Mouse (Mus musculus) stomach, embryonic 16.5 days (tissue): ENCODE measurements at regions not wholly inside any gene's neighbourhood (a gene's known extent, or its start where the extent isn't known, plus 50 kb on each side); places are given as distances from the start of the nearest gene placed in this dataset.

Experiments
- ATAC-seq: fragments of 200-750 bp; cut with Nextera tagmentation; 2 replicates; pipeline ENCODE4 v1.8.0; 2017; ENCODE audit warnings: moderate number of reproducible peaks, moderate TSS enrichment; ENCODE audit not compliant: insufficient read depth, low FRiP score
- H3K27ac ChIP-seq: fragments of 300-500 bp; sonication (generic); 2 replicates; pipeline ENCODE4 v1.5.1; 2014; ENCODE audit warnings: low read length
- H3K27me3 ChIP-seq: fragments of 300-500 bp; sonication (generic); 2 replicates; pipeline ENCODE4 v1.6.1; 2014; ENCODE audit warnings: low read length, control low read depth, mixed read lengths; ENCODE audit not compliant: control insufficient read depth, insufficient read depth
- H3K36me3 ChIP-seq: fragments of 300-500 bp; sonication (generic); 2 replicates; pipeline ENCODE4 v1.6.1; 2014; ENCODE audit warnings: low read length; ENCODE audit not compliant: control insufficient read depth, insufficient read depth
- H3K4me1 ChIP-seq: fragments of 300-500 bp; sonication (generic); 2 replicates; pipeline ENCODE4 v1.6.1; 2014; ENCODE audit warnings: low read length, control low read depth, mixed read lengths; ENCODE audit not compliant: control insufficient read depth, insufficient read depth
- H3K4me2 ChIP-seq: fragments of 300-500 bp; sonication (generic); 2 replicates; pipeline ENCODE4 v1.6.1; 2014; ENCODE audit warnings: low read depth, low read length, mixed read lengths
- H3K4me3 ChIP-seq: fragments of 300-500 bp; sonication (generic); replicated peaks from 2 replicates; pipeline ENCODE4 v1.5.1; 2014; ENCODE audit warnings: mild to moderate bottlenecking, low read length
- H3K9ac ChIP-seq: fragments of 300-500 bp; sonication (generic); 2 replicates; pipeline ENCODE4 v1.6.1; 2014; ENCODE audit warnings: low read length
- H3K9me3 ChIP-seq: fragments of 300-500 bp; sonication (generic); replicated peaks from 2 replicates; pipeline ENCODE4 v1.6.1; 2016; ENCODE audit warnings: low read length, control low read depth; ENCODE audit not compliant: control insufficient read depth
- WGBS: fragments of 180-500 bp; shearing (Covaris S2); extraction: QIAGEN DNeasy Blood & Tissue Kit; methylation state at CpG from one replicate; pipeline ENCODE4 v1.1.7; 2014; 5-methylcytosine and 5-hydroxymethylcytosine counted together

- Histone ChIP-seq H3K27ac (no peak overlapping the region), H3K27me3 (no peaks in the 10 kb centered on the region), H3K4me1 (no peaks in the 10 kb centered on the region), H3K9ac (no peak overlapping the region), H3K9me3 (no peaks in the 10 kb centered on the region), H3K4me3 (no peak overlapping the region), H3K4me2 (no peak overlapping the region), H3K36me3 (no peaks in the 10 kb centered on the region)
- no peak for ATAC-seq
- WGBS: 69% methylated on average over 8 of the region's 8 CpGs
These were observed 116.8 kb downstream of the Faxc start for GRCm38 (mm10) chr4:22047730-22048455.

DNA sequence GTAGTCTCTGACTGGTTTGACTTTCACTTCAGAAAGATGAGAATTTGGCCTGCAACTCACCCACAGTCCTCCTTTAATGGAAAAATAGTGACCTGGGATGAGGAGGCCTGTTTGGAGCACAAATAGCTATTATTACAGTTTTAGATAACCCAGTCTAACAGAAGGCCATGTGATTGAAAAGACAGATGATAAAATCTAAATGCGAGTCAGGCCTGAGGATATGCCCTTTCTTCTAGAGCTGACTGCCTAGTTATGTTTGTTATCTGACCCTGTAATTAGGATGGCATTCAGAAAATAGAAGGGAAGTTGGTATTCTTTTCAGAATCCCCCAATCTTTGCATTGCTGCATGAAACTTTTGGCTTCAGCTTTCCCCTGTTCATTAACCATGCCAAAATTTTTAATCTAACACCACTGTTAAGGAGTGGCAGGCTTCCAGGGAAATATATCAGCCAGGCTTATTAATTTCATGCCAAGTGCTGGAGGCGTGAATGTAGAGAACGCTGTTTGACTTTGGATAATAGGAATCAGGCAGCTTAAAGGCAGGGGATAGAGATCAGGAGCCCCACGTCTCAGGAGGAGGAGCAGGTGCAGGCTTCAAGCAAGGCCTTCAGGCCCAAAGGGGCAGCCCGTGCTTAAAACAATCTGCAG is 135.8 kb downstream of the Faxc start:
- Histone ChIP-seq H3K9me3 (no peaks in the 10 kb centered on the region), H3K27me3 (no peaks in the 10 kb centered on the region), H3K36me3 (no peaks in the 10 kb centered on the region), H3K4me3 (no peak overlapping the region), H3K4me1 (no peaks in the 10 kb centered on the region), H3K4me2 (no peak overlapping the region), H3K27ac (no peak overlapping the region), H3K9ac (no peak overlapping the region)
- ATAC-seq: no peak
- WGBS: 43% methylated on average over 5 of the region's 5 CpGs

- no peak overlapping the region for H3K9ac ChIP-seq
- no peak overlapping the region for H3K4me2 ChIP-seq
- no peaks in the 10 kb centered on the region for H3K27me3 ChIP-seq
- no peaks in the 10 kb centered on the region for H3K36me3 ChIP-seq
- no peaks in the 10 kb centered on the region for H3K9me3 ChIP-seq
- H3K4me3 ChIP-seq: no peak overlapping the region
- no peak overlapping the region for H3K27ac ChIP-seq
- WGBS: 79% methylated on average over 14 of the region's 14 CpGs
- ATAC-seq: no peak
- no peaks in the 10 kb centered on the region for H3K4me1 ChIP-seq
These were observed 136.7 kb downstream of the Faxc start for GRCm38 (mm10) chr4:22067678-22068299.

- Histone ChIP-seq H3K27ac (no peak overlapping the region), H3K4me2 (no peak overlapping the region), H3K36me3 (no peaks in the 10 kb centered on the region), H3K4me3 (no peak overlapping the region), H3K9ac (no peak overlapping the region), H3K9me3 (peaks cover 1% of the 10 kb centered on the region; the same call in 1 of the 2 replicates), H3K27me3 (no peaks in the 10 kb centered on the region), H3K4me1 (no peaks in the 10 kb centered on the region)
- WGBS: 43% methylated on average over 3 of the region's 3 CpGs
- no peak for ATAC-seq
These were observed 157.2 kb downstream of the Faxc start for GRCm38 (mm10) chr4:22088209-22088787.

- H3K4me3 ChIP-seq: no peak overlapping the region
- H3K4me2 ChIP-seq: no peak overlapping the region
- 100% methylated on average over 1 of the region's 1 CpGs for WGBS
- H3K9ac ChIP-seq: no peak overlapping the region
- no peaks in the 10 kb centered on the region for H3K4me1 ChIP-seq
- no peak overlapping the region for H3K27ac ChIP-seq
- H3K9me3 ChIP-seq: no peaks in the 10 kb centered on the region
- H3K27me3 ChIP-seq: no peaks in the 10 kb centered on the region
- H3K36me3 ChIP-seq: no peaks in the 10 kb centered on the region
- ATAC-seq: no peak
These were observed 158.5 kb downstream of the Faxc start for GRCm38 (mm10) chr4:22089637-22090041.

DNA sequence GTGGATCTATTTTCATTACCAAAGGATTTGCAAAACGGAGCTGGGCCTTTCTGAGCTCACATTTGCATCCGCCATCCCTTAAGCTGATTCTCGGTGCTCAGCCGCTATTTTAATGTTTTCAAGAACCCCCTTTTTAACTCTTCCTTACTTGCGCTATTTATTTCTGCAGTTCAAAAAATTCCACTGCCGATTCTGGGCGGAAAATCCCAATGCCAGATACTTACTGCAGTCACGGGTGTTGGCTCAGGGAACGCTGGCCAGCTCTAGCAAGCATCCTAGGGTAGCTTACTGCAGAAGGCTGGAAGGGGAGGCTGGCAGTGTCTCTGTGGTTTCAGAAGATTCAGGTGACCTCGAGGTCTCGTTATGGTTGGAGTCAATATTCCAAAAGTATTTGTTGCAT is 159.4 kb downstream of the Faxc start:
- no peak overlapping the region for H3K4me2 ChIP-seq
- H3K36me3 ChIP-seq: no peaks in the 10 kb centered on the region
- no peak overlapping the region for H3K9ac ChIP-seq
- no peak for ATAC-seq
- 0 out of 2 replicates have a peak, but pooled peaks cover under 1% of the 10 kb centered on the region for H3K4me1 ChIP-seq
- no peaks in the 10 kb centered on the region for H3K9me3 ChIP-seq
- WGBS: 74% methylated on average over 11 of the region's 11 CpGs
- H3K27me3 ChIP-seq: no peaks in the 10 kb centered on the region
- no peak overlapping the region for H3K27ac ChIP-seq
- H3K4me3 ChIP-seq: no peak overlapping the region

GRCm38 (mm10) chr4:22092551-22092950 is 161.4 kb downstream of the Faxc start:
- Histone ChIP-seq H3K9me3 (no peaks in the 10 kb centered on the region), H3K36me3 (no peaks in the 10 kb centered on the region), H3K27ac (no peak overlapping the region), H3K27me3 (no peaks in the 10 kb centered on the region), H3K4me3 (no peak overlapping the region), H3K9ac (no peak overlapping the region), H3K4me2 (no peak overlapping the region), H3K4me1 (0 out of 2 replicates have a peak, but pooled peaks cover 3% of the 10 kb centered on the region)
- 69% methylated on average over 4 of the region's 4 CpGs for WGBS
- no peak for ATAC-seq

GRCm38 (mm10) chr4:22095257-22096031 is 164.3 kb downstream of the Faxc start:
- Histone ChIP-seq H3K4me2 (no peak overlapping the region), H3K27me3 (no peaks in the 10 kb centered on the region), H3K9ac (no peak overlapping the region), H3K27ac (no peak overlapping the region), H3K4me3 (no peak overlapping the region), H3K9me3 (no peaks in the 10 kb centered on the region), H3K36me3 (no peaks in the 10 kb centered on the region), H3K4me1 (0 out of 2 replicates have a peak, but pooled peaks cover 3% of the 10 kb centered on the region)
- WGBS: 36% methylated on average over 11 of the region's 11 CpGs
- no peak for ATAC-seq
